Mouse (Mus musculus) forebrain, embryonic 12.5 days (tissue): ENCODE measurements around the gene Stat4. TPM values are rescaled to one million over a fixed set of nuclear protein-coding genes. Genes with fewer than 3 reads are reported as not detected.
A peak's percentile ranks its signal among the peaks of the same experiment; 100 is the strongest.

Source experiments
- ATAC-seq: fragments of 200-750 bp; cut with Nextera tagmentation; 2 replicates; pipeline ENCODE4 v1.8.0; 2017; ENCODE audit warnings: moderate TSS enrichment; ENCODE audit not compliant: low FRiP score
- H3K27ac ChIP-seq: fragments of 300-500 bp; sonication (generic); 2 replicates; pipeline ENCODE4 v1.5.1; 2016; ENCODE audit warnings: mild to moderate bottlenecking
- H3K27me3 ChIP-seq: fragments of 300-500 bp; sonication (generic); 2 replicates; pipeline ENCODE4 v1.6.1; 2016; ENCODE audit warnings: mild to moderate bottlenecking
- H3K36me3 ChIP-seq: fragments of 300-500 bp; sonication (generic); replicated peaks from 2 replicates; pipeline ENCODE4 v1.6.1; 2016; ENCODE audit warnings: mild to moderate bottlenecking
- H3K4me1 ChIP-seq: fragments of 300-500 bp; sonication (generic); 2 replicates; pipeline ENCODE4 v1.6.1; 2016
- H3K4me2 ChIP-seq: fragments of 300-500 bp; sonication (generic); 2 replicates; pipeline ENCODE4 v1.6.1; 2016; ENCODE audit warnings: mild to moderate bottlenecking, moderate library complexity
- H3K4me3 ChIP-seq: fragments of 300-500 bp; sonication (generic); replicated peaks from 2 replicates; pipeline ENCODE4 v1.5.1; 2016; ENCODE audit warnings: mild to moderate bottlenecking
- H3K9ac ChIP-seq: fragments of 300-500 bp; sonication (generic); 2 replicates; pipeline ENCODE4 v1.6.1; 2016; ENCODE audit warnings: mild to moderate bottlenecking
- H3K9me3 ChIP-seq: fragments of 300-500 bp; sonication (generic); 2 replicates; pipeline ENCODE4 v1.6.1; 2016
- WGBS: fragments of 180-500 bp; shearing (Covaris S2); methylation state at CpG from one replicate; pipeline ENCODE4 v1.1.7; 2016; 5-methylcytosine and 5-hydroxymethylcytosine counted together
- polyA plus RNA-seq: library from polyadenylated mRNA; unstranded; fragments of >200 nt; fragmentation: Nextera tagmentation; extraction: Ambion mirVana; gene quantifications from 2 replicates; pipeline ENCODE4 v1.2.1, GENCODE M21; 2016

Stat4 gene
- polyA plus RNA-seq, 1 experiment from 2014 or later, result 7.0 TPM

- H3K27ac ChIP-seq, result no peak overlapping the region
- no peaks in the 10 kb centered on the region for H3K9me3 ChIP-seq
- H3K4me2 ChIP-seq, result no peak overlapping the region
- H3K27me3 ChIP-seq, result no peaks in the 10 kb centered on the region
- H3K9ac ChIP-seq, result no peak overlapping the region
- WGBS, result 86% methylated on average over 3 of the region's 3 CpGs
- no peaks in the 10 kb centered on the region for H3K36me3 ChIP-seq
- H3K4me1 ChIP-seq, result peaks cover 20% of the 10 kb centered on the region
- no peak overlapping the region for H3K4me3 ChIP-seq
- ATAC-seq, result no peak
Observed at GRCm38 (mm10) chr1:52116441-52116840, 129.5 kb downstream of the Stat4 start.

DNA sequence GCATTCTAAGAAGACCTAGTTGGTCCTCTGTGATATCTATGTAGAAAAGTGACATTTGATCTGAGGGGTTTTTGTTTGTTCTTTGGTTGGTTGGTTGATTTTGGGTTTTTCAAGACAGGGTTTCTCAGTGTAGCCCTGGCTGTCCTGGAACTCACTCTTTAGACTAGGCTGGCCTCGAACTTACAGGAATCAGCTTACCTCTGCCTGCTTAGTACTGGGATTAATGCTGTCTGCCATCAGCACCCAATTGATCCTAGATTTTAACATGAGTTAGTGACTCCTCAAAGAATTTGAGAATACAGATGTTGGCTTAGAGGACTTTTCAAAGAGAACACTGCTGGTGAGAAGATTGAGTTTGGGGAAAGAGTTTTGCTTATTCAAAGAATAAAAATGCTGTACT, 130.8 kb downstream of the Stat4 start:
- no peak overlapping the region for H3K4me3 ChIP-seq
- H3K4me1 ChIP-seq, result peaks cover 20% of the 10 kb centered on the region
- H3K9me3 ChIP-seq, result no peaks in the 10 kb centered on the region
- H3K4me2 ChIP-seq, result no peak overlapping the region
- no peaks in the 10 kb centered on the region for H3K27me3 ChIP-seq
- no peak overlapping the region for H3K27ac ChIP-seq
- no peaks in the 10 kb centered on the region for H3K36me3 ChIP-seq
- no peak for ATAC-seq
- 89% methylated on average over 1 of the region's 1 CpGs for WGBS
- no peak overlapping the region for H3K9ac ChIP-seq

- WGBS, result 5% methylated on average over 37 of the region's 37 CpGs
- ATAC-seq, result peak; percentile 96
- H3K27me3 ChIP-seq, result no peaks in the 10 kb centered on the region
- peak within 1 kb of the TSS; percentile 27; the same call in 1 of the 2 replicates for H3K27ac ChIP-seq
- H3K4me1 ChIP-seq, result peaks cover 16% of the 10 kb centered on the region
- no peaks in the 10 kb centered on the region for H3K9me3 ChIP-seq
- H3K36me3 ChIP-seq, result no peaks in the 10 kb centered on the region
- peak within 1 kb of the TSS; percentile 62 for H3K9ac ChIP-seq
- peak within 1 kb of the TSS; percentile 79 for H3K4me3 ChIP-seq
- H3K4me2 ChIP-seq, result peak within 1 kb of the TSS; percentile 95
Observed at GRCm38 (mm10) chr1:52118860-52119591, 132.1 kb downstream of the Stat4 start, which contains the start of gene Stat1. Gene Stat1, plus strand, starts transcription at chr1:52119440.

- ATAC-seq, result peak; percentile 36
- peaks cover 16% of the 10 kb centered on the region for H3K4me1 ChIP-seq
- H3K27me3 ChIP-seq, result no peaks in the 10 kb centered on the region
- H3K4me3 ChIP-seq, result peak overlapping the region; percentile 79
- peak overlapping the region; percentile 95 for H3K4me2 ChIP-seq
- WGBS, result under 1% methylated on average over 20 of the region's 20 CpGs
- H3K27ac ChIP-seq, result no peak overlapping the region
- H3K36me3 ChIP-seq, result no peaks in the 10 kb centered on the region
- peak overlapping the region; percentile 62 for H3K9ac ChIP-seq
- no peaks in the 10 kb centered on the region for H3K9me3 ChIP-seq
Observed at GRCm38 (mm10) chr1:52119691-52120090, 132.7 kb downstream of the Stat4 start.

DNA sequence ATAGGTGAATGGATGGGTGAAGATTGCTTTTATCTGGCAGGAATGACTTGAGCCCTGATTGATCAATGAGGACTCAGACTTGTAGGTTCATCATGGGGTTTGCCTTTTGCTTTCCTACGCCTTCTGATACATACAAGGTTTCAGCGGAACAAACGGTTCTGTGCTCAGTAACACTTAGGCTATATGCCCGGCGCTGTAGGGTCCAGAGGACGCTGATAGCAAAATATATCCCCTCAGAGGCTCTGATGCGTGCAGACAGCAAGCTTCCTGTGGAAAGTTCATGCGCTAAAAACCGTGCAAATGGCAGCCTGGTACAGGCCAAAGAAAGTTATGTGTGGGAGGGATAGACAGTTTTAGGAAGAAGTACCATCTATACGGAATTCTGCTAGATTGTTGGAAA, 133.2 kb downstream of the Stat4 start:
- H3K4me3 ChIP-seq, result peak overlapping the region; percentile 79
- H3K4me2 ChIP-seq, result peak overlapping the region; percentile 95
- WGBS, result 36% methylated on average over 10 of the region's 10 CpGs
- no peaks in the 10 kb centered on the region for H3K27me3 ChIP-seq
- no peaks in the 10 kb centered on the region for H3K36me3 ChIP-seq
- ATAC-seq, result no peak
- H3K9me3 ChIP-seq, result no peaks in the 10 kb centered on the region
- peaks cover 16% of the 10 kb centered on the region for H3K4me1 ChIP-seq
- peak overlapping the region; percentile 62 for H3K9ac ChIP-seq
- H3K27ac ChIP-seq, result no peak overlapping the region

DNA sequence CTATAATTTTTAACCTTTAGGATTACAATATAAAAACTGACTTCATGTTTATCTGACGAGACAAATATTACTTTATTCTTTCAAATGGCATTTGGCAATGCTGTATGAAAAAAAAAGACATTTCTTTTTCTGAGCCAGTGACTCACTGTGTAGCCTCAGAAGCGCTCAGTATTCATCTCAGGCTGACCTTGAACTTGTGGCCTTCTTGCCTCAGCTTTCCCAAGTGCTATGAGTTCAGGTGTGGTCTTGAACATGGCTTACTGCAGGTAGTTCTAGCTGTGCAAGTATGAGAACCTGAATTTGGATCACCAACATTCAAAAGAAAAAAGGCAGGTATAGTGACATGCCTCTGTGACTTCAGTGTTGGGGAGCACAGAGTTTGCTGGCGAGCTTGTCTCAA, 134.1 kb downstream of the Stat4 start:
- no peak for ATAC-seq
- Histone ChIP-seq H3K4me1 (peaks cover 16% of the 10 kb centered on the region), H3K9me3 (no peaks in the 10 kb centered on the region), H3K4me3 (no peak overlapping the region), H3K36me3 (no peaks in the 10 kb centered on the region), H3K9ac (no peak overlapping the region), H3K27me3 (no peaks in the 10 kb centered on the region), H3K27ac (no peak overlapping the region), H3K4me2 (no peak overlapping the region)
- WGBS, result 89% methylated on average over 3 of the region's 3 CpGs

DNA sequence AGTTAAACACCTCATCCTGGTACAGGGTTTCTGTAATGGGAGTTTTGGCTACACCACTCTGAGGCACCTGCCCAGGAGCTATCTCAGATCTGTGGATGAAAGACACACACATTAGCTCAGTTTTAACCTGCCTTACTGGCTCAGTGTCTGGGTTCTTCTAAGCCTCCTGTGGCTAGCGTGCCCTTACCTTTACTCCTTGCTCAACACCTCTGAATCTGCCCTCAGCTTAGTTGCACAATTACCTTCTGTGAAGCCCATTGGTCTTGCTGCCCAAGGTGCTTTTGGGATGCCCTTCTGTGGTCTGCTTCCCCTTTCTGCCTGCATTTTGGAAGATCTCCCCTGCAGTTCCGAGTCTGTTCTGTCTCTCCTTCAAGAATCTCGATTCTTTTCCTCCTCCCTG, 137.9 kb downstream of the Stat4 start:
- Histone ChIP-seq H3K27ac (no peak overlapping the region), H3K27me3 (no peaks in the 10 kb centered on the region), H3K9ac (no peak overlapping the region), H3K36me3 (peaks cover 8% of the 10 kb centered on the region), H3K4me2 (no peak overlapping the region), H3K9me3 (no peaks in the 10 kb centered on the region), H3K4me1 (peaks cover 7% of the 10 kb centered on the region), H3K4me3 (no peak overlapping the region)
- ATAC-seq, result no peak
- WGBS, result 70% methylated on average over 3 of the region's 3 CpGs

DNA sequence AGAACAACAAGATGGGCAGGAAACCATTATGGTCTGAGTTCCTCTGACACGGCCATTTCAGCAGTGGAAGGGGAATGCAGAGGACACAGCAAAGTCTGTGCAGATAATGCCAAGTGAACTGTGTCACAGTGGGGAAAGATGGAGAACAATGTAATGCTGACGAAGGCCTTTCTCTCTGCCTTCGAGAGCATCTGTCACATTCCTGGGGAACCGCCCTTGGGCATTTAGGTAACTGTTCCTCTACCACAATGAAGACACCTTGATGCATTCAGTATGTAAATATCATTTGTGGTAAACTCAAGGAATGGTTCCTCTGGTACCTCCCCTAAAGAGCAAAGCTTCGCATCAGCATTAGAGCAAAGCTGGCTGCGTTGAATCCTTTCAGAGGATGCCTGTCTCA, 140.4 kb downstream of the Stat4 start:
- Histone ChIP-seq H3K27me3 (no peaks in the 10 kb centered on the region), H3K4me3 (no peak overlapping the region), H3K36me3 (peaks cover 8% of the 10 kb centered on the region), H3K4me2 (no peak overlapping the region), H3K27ac (no peak overlapping the region), H3K9ac (no peak overlapping the region), H3K4me1 (no peaks in the 10 kb centered on the region), H3K9me3 (no peaks in the 10 kb centered on the region)
- WGBS, result 94% methylated on average over 6 of the region's 6 CpGs
- no peak for ATAC-seq

DNA sequence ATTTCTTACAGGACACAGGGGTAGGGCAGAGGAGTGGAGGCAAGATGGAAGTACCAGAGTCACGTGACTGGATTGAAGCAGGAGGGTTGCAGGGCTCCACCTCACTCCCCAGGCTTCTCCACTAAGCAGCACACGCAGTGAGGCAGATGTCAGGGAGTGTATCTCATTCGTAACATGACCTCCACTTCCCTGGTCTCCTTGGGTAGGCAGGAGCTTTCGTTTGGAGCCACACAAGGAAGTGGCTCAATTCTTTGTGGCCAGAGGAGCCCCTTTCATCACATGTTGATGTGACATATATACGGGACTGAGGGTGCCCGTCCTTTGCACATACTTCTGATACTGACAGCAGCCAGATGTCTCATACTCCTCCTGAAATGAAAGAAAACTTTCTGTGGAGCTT, 142.8 kb downstream of the Stat4 start:
- Histone ChIP-seq H3K9ac (no peak overlapping the region), H3K9me3 (no peaks in the 10 kb centered on the region), H3K4me2 (no peak overlapping the region), H3K27me3 (no peaks in the 10 kb centered on the region), H3K4me1 (no peaks in the 10 kb centered on the region), H3K36me3 (peaks cover 8% of the 10 kb centered on the region), H3K4me3 (no peak overlapping the region), H3K27ac (no peak overlapping the region)
- no peak for ATAC-seq
- WGBS, result 74% methylated on average over 6 of the region's 6 CpGs

GRCm38 (mm10) chr1:52131787-52132377, 144.9 kb downstream of the Stat4 start:
- Histone ChIP-seq H3K4me3 (no peak overlapping the region), H3K4me1 (no peaks in the 10 kb centered on the region), H3K9ac (no peak overlapping the region), H3K4me2 (no peak overlapping the region), H3K36me3 (peaks cover 3% of the 10 kb centered on the region; the same call in 1 of the 2 replicates), H3K9me3 (no peaks in the 10 kb centered on the region), H3K27me3 (no peaks in the 10 kb centered on the region), H3K27ac (no peak overlapping the region)
- 87% methylated on average over 11 of the region's 11 CpGs for WGBS
- no peak for ATAC-seq

DNA sequence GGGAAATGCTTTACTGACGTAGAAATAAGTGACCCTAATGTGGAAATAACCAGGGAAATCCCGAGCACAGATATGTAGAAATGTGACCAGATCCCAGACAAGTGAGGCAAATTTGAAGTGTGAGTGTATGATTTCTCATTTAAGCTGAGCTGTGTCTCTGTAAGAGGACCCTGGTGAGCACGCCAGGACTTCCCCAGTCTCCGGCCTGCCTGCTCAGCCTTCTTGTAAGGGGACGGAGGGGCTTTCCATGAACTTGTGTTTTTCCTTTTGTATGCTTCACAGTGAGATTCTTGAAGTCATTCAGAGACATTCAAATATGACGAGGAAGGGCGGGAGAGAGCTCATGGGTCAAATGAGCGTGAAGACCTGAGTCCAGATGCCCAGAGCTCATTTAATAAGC, 146.3 kb downstream of the Stat4 start:
- H3K4me3 ChIP-seq, result no peak overlapping the region
- H3K27me3 ChIP-seq, result no peaks in the 10 kb centered on the region
- H3K4me1 ChIP-seq, result no peaks in the 10 kb centered on the region
- WGBS, result 71% methylated on average over 8 of the region's 8 CpGs
- H3K27ac ChIP-seq, result no peak overlapping the region
- no peak overlapping the region for H3K9ac ChIP-seq
- ATAC-seq, result no peak
- H3K4me2 ChIP-seq, result no peak overlapping the region
- no peaks in the 10 kb centered on the region; the same call in 1 of the 2 replicates for H3K36me3 ChIP-seq
- H3K9me3 ChIP-seq, result no peaks in the 10 kb centered on the region

DNA sequence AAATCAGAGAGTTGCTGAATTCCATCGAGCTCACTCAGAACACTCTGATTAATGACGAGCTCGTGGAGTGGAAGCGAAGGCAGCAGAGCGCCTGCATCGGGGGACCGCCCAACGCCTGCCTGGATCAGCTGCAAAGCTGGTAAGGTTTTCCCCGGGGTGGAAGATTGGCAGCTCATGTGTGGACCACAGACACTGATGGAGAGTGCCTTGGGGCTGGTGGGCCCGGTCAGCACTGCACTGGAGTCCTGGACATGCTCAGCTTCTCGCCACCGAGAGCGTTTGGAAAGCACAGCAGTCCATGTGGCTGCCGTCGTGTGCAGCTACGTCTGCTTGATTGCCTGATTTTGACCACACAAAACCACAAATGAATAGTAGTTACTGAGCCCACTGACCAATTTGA, 150.3 kb downstream of the Stat4 start:
- 83% methylated on average over 16 of the region's 16 CpGs for WGBS
- Histone ChIP-seq H3K27ac (no peak overlapping the region), H3K36me3 (peaks cover 6% of the 10 kb centered on the region; the same call in 1 of the 2 replicates), H3K9ac (no peak overlapping the region), H3K4me2 (no peak overlapping the region), H3K9me3 (no peaks in the 10 kb centered on the region), H3K4me3 (no peak overlapping the region), H3K27me3 (no peaks in the 10 kb centered on the region), H3K4me1 (no peaks in the 10 kb centered on the region)
- ATAC-seq, result no peak

DNA sequence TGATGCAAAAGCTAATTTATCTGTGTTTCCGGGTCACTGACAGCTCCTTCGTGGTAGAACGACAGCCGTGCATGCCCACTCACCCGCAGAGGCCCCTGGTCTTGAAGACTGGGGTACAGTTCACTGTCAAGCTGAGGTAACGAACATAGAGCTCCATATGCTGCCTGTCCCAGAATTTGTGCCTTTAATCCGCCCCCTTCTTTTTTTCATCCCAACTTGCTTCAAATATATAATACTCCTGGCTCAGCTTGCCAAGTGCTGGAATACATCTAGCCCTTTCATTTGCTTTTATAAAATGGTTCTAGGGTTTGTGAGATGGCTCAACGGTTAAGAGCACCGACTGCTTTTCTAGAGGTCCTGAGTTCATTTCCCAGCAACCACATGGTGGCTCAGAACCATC, 153.6 kb downstream of the Stat4 start:
- H3K4me3 ChIP-seq, result no peak overlapping the region
- H3K27ac ChIP-seq, result no peak overlapping the region
- H3K9me3 ChIP-seq, result no peaks in the 10 kb centered on the region
- 78% methylated on average over 9 of the region's 9 CpGs for WGBS
- no peak overlapping the region for H3K9ac ChIP-seq
- H3K27me3 ChIP-seq, result no peaks in the 10 kb centered on the region
- ATAC-seq, result no peak
- no peaks in the 10 kb centered on the region for H3K4me1 ChIP-seq
- H3K4me2 ChIP-seq, result no peak overlapping the region
- peaks cover 9% of the 10 kb centered on the region; the same call in 1 of the 2 replicates for H3K36me3 ChIP-seq
